Mouse (Mus musculus) megakaryocyte, embryonic 14.5 days (primary cell): ENCODE measurements around the gene Il18. TPM values are rescaled to one million over a fixed set of nuclear protein-coding genes. Genes with fewer than 3 reads are reported as not detected.

Source experiments
- H3K27me3 ChIP-seq: replicated peaks from 2 replicates; pipeline ENCODE3; 2012; ENCODE audit warnings: inconsistent platforms
- H3K36me3 ChIP-seq: replicated peaks from 2 replicates; pipeline ENCODE3; 2012; ENCODE audit warnings: low read length, inconsistent platforms, mixed read lengths
- H3K4me1 ChIP-seq: 2 replicates; pipeline ENCODE4 v1.6.1; 2012; ENCODE audit warnings: inconsistent platforms
- H3K4me3 ChIP-seq: replicated peaks from 2 replicates; pipeline ENCODE3; 2012; ENCODE audit warnings: moderate library complexity, mild to moderate bottlenecking, inconsistent platforms
- H3K9me3 ChIP-seq: 2 replicates; pipeline ENCODE4 v1.6.1; 2012; ENCODE audit warnings: inconsistent platforms
- FLI1 ChIP-seq: IDR thresholded peaks from 2 replicates; pipeline ENCODE4 v1.6.1; 2012; ENCODE audit warnings: low read length, inconsistent platforms, mixed read lengths
- GATA1 ChIP-seq: IDR thresholded peaks from 3 replicates; pipeline ENCODE4 v1.6.1; 2012; ENCODE audit warnings: mixed read lengths, low read length, inconsistent platforms, borderline replicate concordance
- polyA plus RNA-seq: library from polyadenylated mRNA; stranded (reverse); fragments of >175 nt; gene quantifications from 2 replicates; pipeline ENCODE4 v1.2.3, GENCODE M21; 2012; ENCODE audit warnings: low replicate concordance; ENCODE audit not compliant: insufficient read depth

The Il18 gene
- polyA plus RNA-seq, 1 experiment: 2.0 TPM

- Histone ChIP-seq H3K27me3 (no peaks in the 10 kb centered on the region), H3K9me3 (no peaks in the 10 kb centered on the region), H3K4me3 (peak overlapping the region; percentile 97), H3K36me3 (peaks cover 26% of the 10 kb centered on the region), H3K4me1 (peaks cover 47% of the 10 kb centered on the region)
- no peak for TF ChIP-seq FLI1
- no peak for TF ChIP-seq GATA1
Measured at GRCm38 (mm10) chr9:50527860-50528259, 26.8 kb upstream of the Il18 start.

DNA sequence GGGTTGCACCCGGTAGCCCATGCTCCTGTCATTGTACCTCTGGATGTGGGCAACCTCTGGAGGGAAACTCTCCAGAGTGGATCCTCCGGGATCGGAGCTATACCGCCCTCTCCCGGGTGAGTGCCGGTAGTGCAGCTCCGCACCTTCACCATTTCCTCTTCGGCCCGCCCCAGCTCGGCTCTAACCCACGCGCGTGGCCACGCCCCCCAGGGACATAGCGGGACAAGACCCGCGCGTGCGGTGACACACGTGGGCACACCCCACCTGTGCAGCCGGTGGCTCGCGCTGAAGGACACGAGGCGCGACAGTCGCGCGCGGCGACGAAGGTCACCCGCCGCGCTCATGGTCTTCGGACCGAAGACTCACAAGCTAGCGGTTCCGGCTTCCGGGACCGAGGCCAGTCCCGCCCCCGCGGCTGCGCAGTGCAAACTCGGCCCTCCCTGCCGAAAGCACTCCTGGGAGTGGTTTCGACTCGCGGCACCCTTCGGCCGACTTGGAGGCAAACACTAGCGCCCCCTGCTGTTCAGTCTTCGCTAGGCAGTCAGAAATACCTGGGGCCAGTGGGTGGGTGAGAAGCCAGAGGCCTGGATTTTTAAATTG is 26.2 kb upstream of the Il18 start, which contains the start of gene Pts:
Gene Pts, minus strand, starts transcription at position 432 of the 600 bp plus-strand sequence.
- peaks cover 52% of the 10 kb centered on the region for H3K4me1 ChIP-seq

DNA sequence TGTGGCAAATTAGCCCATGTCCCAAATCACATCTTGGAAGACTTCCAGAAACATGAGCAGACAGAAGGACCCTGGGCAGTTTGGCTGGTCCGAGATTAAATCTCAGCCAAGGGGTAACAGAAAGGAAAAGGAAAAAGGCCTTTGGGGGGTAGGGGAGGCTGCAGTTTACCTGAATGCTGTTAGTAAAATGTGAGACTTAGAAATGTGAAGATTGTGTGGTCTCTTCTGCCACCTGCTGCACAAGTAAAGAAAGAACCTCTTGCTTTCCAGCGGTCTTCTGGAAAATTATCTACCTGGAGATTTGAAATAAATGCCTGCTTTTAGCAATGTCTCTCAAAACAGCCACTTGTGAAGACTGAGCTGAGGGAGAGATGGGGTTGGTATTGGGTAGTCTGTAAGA is 23.7 kb upstream of the Il18 start:
- TF ChIP-seq GATA1 (no peak), FLI1 (no peak)
- H3K36me3 ChIP-seq: peaks cover 9% of the 10 kb centered on the region
- H3K27me3 ChIP-seq: no peaks in the 10 kb centered on the region
- no peaks in the 10 kb centered on the region; the same call in 1 of the 2 replicates for H3K9me3 ChIP-seq
- no peak overlapping the region for H3K4me3 ChIP-seq
- peaks cover 38% of the 10 kb centered on the region for H3K4me1 ChIP-seq

More for the DNA sequence above, 26.2 kb upstream of the Il18 start, which contains the start of gene Pts:
- H3K4me3 ChIP-seq: peak within 1 kb of the TSS; percentile 97
- TF ChIP-seq FLI1: no peak
- no peak for TF ChIP-seq GATA1
- H3K27me3 ChIP-seq: no peaks in the 10 kb centered on the region
- H3K36me3 ChIP-seq: peaks cover 26% of the 10 kb centered on the region
- H3K9me3 ChIP-seq: no peaks in the 10 kb centered on the region

GRCm38 (mm10) chr9:50533328-50533727 is 21.3 kb upstream of the Il18 start:
- Histone ChIP-seq H3K4me1 (peaks cover 25% of the 10 kb centered on the region), H3K9me3 (no peaks in the 10 kb centered on the region; the same call in 1 of the 2 replicates), H3K27me3 (no peaks in the 10 kb centered on the region), H3K36me3 (no peaks in the 10 kb centered on the region), H3K4me3 (peak overlapping the region; percentile 83)
- no peak for TF ChIP-seq FLI1

DNA sequence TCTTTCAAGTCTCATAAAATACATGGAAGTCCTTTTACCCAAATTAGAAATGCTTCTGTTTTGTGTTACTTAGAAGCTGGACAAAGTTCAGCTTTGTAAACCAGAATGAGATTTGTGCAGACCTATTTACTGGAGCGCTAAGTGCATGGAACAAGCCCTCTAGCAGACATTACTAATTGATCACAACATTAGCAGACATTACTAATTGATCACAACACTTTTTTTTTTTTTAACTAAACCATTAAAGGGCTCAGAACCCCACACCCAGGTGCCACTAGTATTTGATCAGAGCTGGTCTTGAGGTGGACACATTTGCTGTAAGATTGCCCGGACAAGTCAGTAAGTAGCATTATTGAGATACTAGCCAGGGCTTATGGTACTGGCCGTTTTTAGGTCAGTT is 20.8 kb upstream of the Il18 start:
- no peak for TF ChIP-seq GATA1
- TF ChIP-seq FLI1: no peak
- H3K4me1 ChIP-seq: peaks cover 29% of the 10 kb centered on the region
- H3K4me3 ChIP-seq: no peak overlapping the region
- H3K36me3 ChIP-seq: no peaks in the 10 kb centered on the region
- no peaks in the 10 kb centered on the region; the same call in 1 of the 2 replicates for H3K9me3 ChIP-seq
- H3K27me3 ChIP-seq: no peaks in the 10 kb centered on the region

DNA sequence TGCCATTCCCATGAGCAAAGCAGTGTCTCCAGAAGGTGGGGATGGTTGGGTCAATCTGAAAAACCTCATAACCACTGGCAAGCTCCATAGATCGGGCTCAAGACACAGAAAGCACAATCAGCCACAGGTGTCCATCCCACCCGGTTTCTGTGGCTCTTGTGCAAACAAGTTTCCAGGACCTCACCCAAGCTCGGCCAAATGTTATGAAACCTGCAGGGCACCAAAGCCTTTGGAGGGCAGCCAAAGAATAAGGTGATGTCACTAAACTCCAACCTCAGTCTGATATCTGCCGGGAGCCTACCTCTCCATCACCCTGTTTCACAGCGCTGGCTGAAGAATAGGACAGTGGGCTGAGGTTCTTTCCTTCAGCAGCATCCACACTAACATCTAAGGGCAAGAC is 18.7 kb upstream of the Il18 start:
- Histone ChIP-seq H3K27me3 (no peaks in the 10 kb centered on the region), H3K4me1 (peaks cover 35% of the 10 kb centered on the region), H3K36me3 (no peaks in the 10 kb centered on the region), H3K4me3 (no peak overlapping the region), H3K9me3 (no peaks in the 10 kb centered on the region; the same call in 1 of the 2 replicates)
- no peak for TF ChIP-seq FLI1
- TF ChIP-seq GATA1: no peak

GRCm38 (mm10) chr9:50536603-50537135 is 18.0 kb upstream of the Il18 start:
- H3K27me3 ChIP-seq: no peaks in the 10 kb centered on the region
- peaks cover 35% of the 10 kb centered on the region for H3K4me1 ChIP-seq
- no peaks in the 10 kb centered on the region for H3K36me3 ChIP-seq
- TF ChIP-seq GATA1 (no peak), FLI1 (no peak)
- H3K9me3 ChIP-seq: no peaks in the 10 kb centered on the region; the same call in 1 of the 2 replicates
- H3K4me3 ChIP-seq: no peak overlapping the region

DNA sequence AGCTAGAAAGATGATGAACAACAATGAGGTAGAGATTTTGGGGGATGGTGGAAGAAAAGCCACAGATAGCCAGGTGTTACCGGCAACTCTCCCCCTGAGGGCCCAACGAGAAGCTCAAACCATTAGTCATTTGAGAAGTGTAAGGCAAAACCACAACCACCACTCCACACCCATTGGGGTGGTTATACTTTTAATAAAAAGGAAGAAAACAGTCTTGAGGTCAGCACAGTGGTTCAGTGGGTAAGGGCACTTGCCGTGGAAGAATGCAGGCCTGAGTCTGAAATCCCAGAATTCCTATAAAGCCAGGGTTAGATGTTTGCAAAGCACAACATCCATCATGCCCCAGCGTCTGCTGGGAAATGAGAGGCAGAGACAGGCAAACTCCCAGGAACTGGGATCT is 17.3 kb upstream of the Il18 start:
- H3K36me3 ChIP-seq: no peaks in the 10 kb centered on the region
- no peaks in the 10 kb centered on the region; the same call in 1 of the 2 replicates for H3K9me3 ChIP-seq
- peaks cover 35% of the 10 kb centered on the region for H3K4me1 ChIP-seq
- H3K4me3 ChIP-seq: no peak overlapping the region
- TF ChIP-seq GATA1 (no peak), FLI1 (no peak)
- H3K27me3 ChIP-seq: no peaks in the 10 kb centered on the region

DNA sequence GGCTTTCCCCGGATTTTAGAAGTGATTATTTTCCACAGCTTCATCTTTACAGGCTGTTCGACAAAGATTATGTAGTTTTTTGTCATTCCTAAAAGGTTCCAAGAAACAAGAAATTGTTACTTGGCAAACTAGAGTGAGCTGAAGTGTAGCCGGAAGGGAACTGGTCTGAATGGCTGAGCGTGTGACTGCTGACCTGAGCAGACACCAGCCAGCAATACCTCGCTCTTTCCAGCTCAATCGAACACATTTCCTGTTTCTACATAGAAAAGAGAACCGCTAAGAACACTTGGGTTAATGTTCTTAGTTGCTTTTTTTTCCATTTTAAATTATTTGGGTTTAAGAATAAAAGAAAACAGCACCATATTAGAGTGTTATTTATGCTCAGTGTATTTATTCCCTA is 14.5 kb upstream of the Il18 start:
- H3K27me3 ChIP-seq: no peaks in the 10 kb centered on the region
- no peak for TF ChIP-seq FLI1
- TF ChIP-seq GATA1: no peak
- H3K9me3 ChIP-seq: no peaks in the 10 kb centered on the region
- no peaks in the 10 kb centered on the region for H3K36me3 ChIP-seq
- H3K4me3 ChIP-seq: peak overlapping the region; percentile 47
- H3K4me1 ChIP-seq: peaks cover 26% of the 10 kb centered on the region

GRCm38 (mm10) chr9:50542401-50542800 is 12.2 kb upstream of the Il18 start:
- Histone ChIP-seq H3K4me1 (peaks cover 22% of the 10 kb centered on the region), H3K4me3 (no peak overlapping the region), H3K36me3 (no peaks in the 10 kb centered on the region), H3K27me3 (no peaks in the 10 kb centered on the region), H3K9me3 (no peaks in the 10 kb centered on the region)
- TF ChIP-seq GATA1 (no peak), FLI1 (no peak)
